Mouse (Mus musculus) embryonic fibroblast, embryonic 13.5 days (primary cell): ENCODE results near the gene Prss30. TPM values are rescaled to one million over a fixed set of nuclear protein-coding genes. Genes with fewer than 3 reads are reported as not detected.

Experiments
- H3K27ac ChIP-seq: 2 replicates; pipeline ENCODE4 v1.5.1; 2012; ENCODE audit warnings: low read length, control low read depth, inconsistent platforms; ENCODE audit not compliant: insufficient read depth
- H3K4me1 ChIP-seq: 2 replicates; pipeline ENCODE4 v1.6.1; 2011; ENCODE audit warnings: low read length; ENCODE audit not compliant: control insufficient read depth, insufficient read depth
- H3K4me3 ChIP-seq: 2 replicates; pipeline ENCODE4 v1.5.1; 2011; ENCODE audit warnings: mild to moderate bottlenecking, control low read depth, low read length; ENCODE audit not compliant: insufficient read depth
- CTCF ChIP-seq: IDR thresholded peaks from 2 replicates; pipeline ENCODE4 v1.5.1; 2011; ENCODE audit warnings: mild to moderate bottlenecking, control low read depth, low read length, moderate library complexity, borderline replicate concordance; ENCODE audit not compliant: insufficient read depth
- POLR2A ChIP-seq: IDR thresholded peaks from 2 replicates; pipeline ENCODE4 v1.6.1; 2011; ENCODE audit warnings: low read depth, mild to moderate bottlenecking, control low read depth, low read length, moderate library complexity
- polyA plus RNA-seq: library from polyadenylated mRNA; stranded (reverse); fragments of >200 nt; gene quantifications from 2 replicates; pipeline ENCODE4 v1.2.4, GENCODE M21; 2011; ENCODE audit warnings: low read depth; ENCODE audit not compliant: missing spikeins, insufficient read length

The Prss30 gene
- polyA plus RNA-seq = not detected in 2 replicates

DNA sequence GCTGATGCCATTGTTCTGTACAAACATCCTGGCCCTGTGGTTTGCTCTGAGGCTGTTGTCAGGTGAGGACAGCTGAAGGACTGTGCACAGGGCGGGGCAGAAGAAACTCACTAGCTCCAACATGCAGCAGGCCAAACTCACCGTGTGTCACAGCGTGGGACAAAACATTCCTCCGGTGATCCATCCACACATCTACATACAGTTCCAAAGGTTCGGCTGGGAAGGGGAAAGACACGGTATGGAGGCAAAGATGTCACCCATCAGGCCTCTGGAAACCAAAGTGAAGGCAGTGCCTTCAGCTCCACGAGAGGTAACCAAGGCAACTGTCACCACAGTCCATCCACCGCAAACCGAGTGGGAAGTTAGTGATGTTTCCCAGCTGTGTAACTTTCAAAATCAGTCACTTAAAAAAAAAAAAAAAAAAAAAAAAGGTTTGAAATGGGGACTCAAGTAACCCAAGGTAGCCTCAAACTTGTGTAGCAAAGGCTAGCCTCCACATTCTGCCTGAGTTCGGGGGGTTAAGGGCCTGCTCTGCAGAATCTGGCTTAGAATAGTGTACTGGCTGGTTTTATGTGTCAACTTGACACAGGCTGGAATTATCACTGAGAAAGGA is at the start of gene Prss30:
Gene Prss30 (minus strand): TSS at position 270 of the 613 bp plus-strand sequence.
- Histone ChIP-seq H3K4me3 (no peak within 1 kb of the TSS), H3K27ac (no peak within 1 kb of the TSS)

DNA sequence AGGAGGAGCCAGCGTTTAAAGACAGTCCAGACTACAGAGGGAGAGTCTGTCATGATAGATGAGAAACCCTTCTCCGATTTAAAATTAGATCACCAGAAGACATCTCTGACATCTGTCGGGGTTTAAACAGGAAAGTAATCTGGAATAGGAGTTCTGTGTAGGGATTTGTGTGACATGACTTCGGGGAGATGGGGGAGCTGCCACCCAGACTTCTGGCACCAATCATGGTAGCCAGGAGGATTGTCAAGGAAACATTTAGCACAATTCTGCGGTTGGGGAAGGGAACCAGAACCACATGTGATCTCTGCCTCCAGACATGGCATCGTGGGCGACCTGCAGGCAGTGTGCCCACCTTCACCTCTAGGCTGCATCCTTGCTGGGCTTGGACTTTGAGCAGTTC is 49.1 kb upstream of the Prss30 start:
- no peak overlapping the region for H3K4me3 ChIP-seq

More for the DNA sequence above, at the start of gene Prss30:
- TF ChIP-seq POLR2A = no peak
- no peak for TF ChIP-seq CTCF
- peaks cover 5% of the 10 kb centered on the region for H3K4me1 ChIP-seq

DNA sequence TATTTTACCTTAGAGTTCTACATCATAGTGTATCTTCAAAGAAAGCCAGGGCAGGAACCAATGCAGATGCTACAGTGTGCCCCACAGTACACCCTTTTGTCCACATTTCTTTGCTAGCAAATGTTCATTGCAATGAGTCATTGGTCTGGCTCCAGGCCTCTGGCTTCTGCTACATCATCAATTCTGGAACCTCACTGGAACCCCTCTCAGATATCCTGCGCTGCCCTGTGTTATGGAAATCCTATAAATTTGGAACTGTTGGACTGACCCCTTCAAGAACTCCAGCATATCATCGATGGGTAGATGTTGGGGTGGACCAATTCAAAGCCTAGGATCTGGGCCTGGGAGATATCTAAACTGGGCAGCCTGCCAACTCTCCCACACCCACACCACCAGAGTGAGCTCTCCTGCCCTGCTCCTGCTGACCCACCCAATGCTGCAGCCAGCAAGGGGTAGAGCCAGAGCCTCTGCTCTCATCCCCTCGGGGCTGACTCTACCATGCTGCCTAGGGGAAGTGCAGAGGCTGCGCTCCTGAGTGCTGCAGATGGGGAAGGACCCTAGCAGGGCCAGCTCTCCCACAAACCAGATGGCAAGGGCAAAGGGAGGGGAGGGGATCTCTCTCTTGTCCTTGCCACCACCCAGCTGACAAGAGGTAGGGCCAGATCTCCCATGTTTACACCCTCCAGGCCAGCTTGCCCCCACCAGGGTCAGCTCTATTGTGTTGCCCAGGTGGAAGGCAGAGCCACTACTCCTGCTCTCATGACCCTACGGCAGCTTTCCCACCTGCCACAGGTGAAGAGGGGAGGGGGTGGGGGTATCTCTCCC is 41.2 kb upstream of the Prss30 start:
- no peak overlapping the region for H3K4me3 ChIP-seq
- peak overlapping the region; percentile 86 for H3K27ac ChIP-seq
- no peak for TF ChIP-seq POLR2A
- no peak for TF ChIP-seq CTCF
- H3K4me1 ChIP-seq = peaks cover 18% of the 10 kb centered on the region

More for the DNA sequence above, 49.1 kb upstream of the Prss30 start:
- TF ChIP-seq POLR2A = no peak
- TF ChIP-seq CTCF = no peak
- no peak overlapping the region for H3K27ac ChIP-seq
- H3K4me1 ChIP-seq = peaks cover 2% of the 10 kb centered on the region; the same call in 1 of the 2 replicates

DNA sequence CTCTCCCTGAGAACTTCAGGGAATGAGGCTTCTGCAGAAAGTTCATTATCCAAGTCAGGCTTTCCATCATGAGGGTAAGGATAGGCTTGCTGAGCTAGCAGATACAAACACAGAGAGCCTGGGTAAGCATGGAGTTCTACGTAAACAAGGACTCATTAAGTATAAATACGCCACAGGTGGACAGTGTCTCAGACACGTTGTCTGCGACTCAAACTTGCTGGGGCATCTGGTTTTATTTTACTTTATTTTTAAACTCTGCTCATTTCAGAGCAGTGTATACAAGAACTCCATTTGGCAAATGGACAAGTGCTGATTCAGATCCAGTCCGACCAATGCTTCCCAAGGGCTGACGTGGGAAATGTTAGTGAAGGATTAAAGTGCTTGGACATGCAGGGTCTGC is 40.3 kb upstream of the Prss30 start:
- TF ChIP-seq CTCF (no peak), POLR2A (no peak)
- no peak overlapping the region for H3K4me3 ChIP-seq
- peaks cover 18% of the 10 kb centered on the region for H3K4me1 ChIP-seq
- H3K27ac ChIP-seq = peak overlapping the region; percentile 86

DNA sequence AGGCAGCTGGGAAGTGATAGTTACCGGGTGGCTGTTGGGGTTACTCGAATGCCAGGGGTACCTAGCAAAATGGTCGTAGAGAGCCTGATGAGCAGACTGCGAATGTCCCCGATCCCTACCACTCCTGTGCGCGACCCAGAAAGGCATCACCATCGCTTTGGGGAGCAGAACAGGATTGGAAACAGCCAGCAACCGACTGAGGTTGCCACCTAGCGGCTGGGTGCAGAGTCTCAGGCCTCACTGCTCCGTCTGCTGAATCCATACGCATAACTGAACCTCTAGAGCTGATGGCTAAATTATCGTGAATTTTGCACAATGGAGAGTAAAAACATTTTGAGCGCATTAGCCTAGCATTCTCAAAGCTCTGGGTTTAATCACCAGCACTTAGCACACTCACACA is 35.4 kb upstream of the Prss30 start:
- peaks cover 6% of the 10 kb centered on the region for H3K4me1 ChIP-seq
- no peak overlapping the region for H3K4me3 ChIP-seq
- H3K27ac ChIP-seq = no peak overlapping the region
- no peak for TF ChIP-seq POLR2A
- TF ChIP-seq CTCF = peak; percentile 39; the same call in 1 of the 2 replicates

DNA sequence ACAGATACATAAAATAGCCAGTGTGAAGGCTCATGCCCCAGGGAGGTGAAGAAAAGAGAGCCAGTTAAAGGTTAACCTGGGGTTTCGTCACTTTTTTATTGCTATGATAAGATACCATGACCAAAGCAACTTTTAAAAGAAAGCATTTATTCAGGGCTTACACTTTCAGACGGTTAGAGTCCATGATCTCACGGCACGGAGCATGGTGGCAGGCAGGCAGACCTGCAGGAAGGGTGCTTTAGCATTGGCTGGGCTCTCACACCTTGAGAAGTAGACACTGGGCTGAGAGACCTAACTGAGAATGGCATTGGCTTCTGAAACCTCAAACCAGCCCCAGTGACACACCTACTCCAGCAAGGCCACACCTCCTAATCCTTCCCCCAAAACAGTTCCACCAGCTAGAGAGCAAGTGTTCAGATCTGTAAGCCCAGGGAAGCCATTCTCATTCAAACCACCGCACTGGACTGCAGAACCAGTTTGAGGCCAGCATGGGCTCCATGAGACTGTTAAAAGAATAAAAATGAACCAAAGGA is 34.1 kb upstream of the Prss30 start:
- no peak overlapping the region for H3K4me3 ChIP-seq
- no peaks in the 10 kb centered on the region for H3K4me1 ChIP-seq
- TF ChIP-seq POLR2A (no peak), CTCF (no peak)
- H3K27ac ChIP-seq = no peak overlapping the region

DNA sequence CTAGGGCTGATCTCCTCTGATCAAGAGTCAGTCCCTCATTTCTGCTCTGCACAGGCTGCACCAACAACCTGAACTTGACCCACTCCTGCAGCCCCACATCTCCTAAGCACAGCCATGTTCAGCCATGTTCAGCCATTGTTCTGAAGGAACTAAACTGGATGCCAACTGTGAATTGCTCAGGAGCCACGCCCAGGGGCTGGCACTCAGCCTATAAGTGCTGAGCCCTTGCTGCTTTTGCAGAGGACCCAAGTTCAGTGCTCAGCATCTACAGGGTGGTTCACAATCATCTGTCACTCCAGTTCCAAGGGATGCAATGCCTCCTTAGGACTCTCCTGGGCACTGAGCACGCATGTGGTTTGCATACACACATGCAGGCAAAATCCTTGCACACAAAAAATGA is 32.6 kb upstream of the Prss30 start:
- TF ChIP-seq POLR2A (no peak), CTCF (no peak)
- Histone ChIP-seq H3K4me3 (no peak overlapping the region), H3K4me1 (no peaks in the 10 kb centered on the region), H3K27ac (no peak overlapping the region)

DNA sequence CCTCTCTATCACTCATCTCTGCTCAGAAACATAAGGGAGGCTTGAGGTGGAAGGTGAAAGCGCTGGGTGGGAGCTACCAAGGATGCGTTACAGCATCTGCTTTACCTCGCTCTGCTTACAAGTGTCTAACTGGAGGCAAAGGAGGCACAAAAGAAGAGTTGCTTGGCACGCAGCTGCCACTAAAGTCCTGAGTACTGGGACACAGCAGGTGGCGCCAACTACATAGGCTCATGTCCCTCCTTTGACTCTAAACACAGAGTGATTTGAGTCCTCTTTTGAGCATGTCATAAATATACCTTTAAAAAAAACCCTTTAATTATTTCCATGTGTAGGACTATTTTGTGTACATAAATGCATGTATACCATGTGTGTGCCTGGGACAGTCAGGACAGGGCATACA is 29.3 kb upstream of the Prss30 start:
- Histone ChIP-seq H3K27ac (no peak overlapping the region), H3K4me1 (no peaks in the 10 kb centered on the region), H3K4me3 (no peak overlapping the region)
- TF ChIP-seq POLR2A (no peak), CTCF (peak; percentile 69; the same call in 1 of the 2 replicates)

DNA sequence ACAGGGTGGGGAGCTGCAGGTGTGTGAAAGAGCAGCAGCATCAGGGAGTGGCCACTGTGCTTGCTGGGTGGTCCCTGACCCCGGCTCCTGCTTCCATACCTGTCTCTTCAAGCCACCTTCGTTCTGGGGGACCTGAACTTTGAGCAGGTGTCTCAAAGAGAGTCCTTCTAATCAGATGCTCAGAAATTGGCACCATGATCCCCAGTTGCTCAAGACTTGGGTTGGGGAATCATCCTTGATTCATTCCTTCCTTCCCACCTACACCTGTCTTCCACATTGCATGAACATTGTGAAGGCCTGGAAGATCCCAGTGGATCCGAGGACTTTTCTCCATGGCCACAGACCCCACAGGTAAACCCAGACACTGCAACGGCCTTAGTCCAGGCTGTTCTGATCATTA is 27.7 kb upstream of the Prss30 start:
- H3K4me1 ChIP-seq = no peaks in the 10 kb centered on the region
- no peak for TF ChIP-seq POLR2A
- no peak for TF ChIP-seq CTCF

DNA sequence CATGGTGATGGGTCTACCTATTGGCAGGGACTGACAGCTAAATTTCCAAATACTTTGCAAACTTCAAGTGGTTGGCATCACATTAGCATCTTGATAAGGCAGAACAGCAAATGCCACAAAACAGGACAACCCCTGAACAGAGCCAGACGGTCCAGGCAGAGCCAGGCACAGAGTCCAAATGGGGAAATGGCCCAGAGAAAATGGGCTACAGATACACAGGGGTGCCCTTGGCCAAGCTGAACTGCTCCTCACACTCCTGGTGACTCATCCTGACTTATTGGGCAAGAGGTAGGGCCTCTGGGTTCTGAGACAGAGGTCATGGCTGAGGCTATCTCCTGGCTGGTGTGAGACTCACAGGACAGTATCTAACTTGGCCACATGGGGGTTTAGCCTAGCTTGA is 27.0 kb upstream of the Prss30 start:
- H3K27ac ChIP-seq = no peak overlapping the region
- TF ChIP-seq CTCF = no peak
- TF ChIP-seq POLR2A = no peak
- no peaks in the 10 kb centered on the region for H3K4me1 ChIP-seq
- no peak overlapping the region for H3K4me3 ChIP-seq

More for the DNA sequence above, 27.7 kb upstream of the Prss30 start:
- H3K4me3 ChIP-seq = no peak overlapping the region
- H3K27ac ChIP-seq = no peak overlapping the region
